Mouse (Mus musculus): ENCODE data around the gene Rps25. TPM values are rescaled to one million over a fixed set of nuclear protein-coding genes. Genes with fewer than 3 reads are reported as not detected.
"Not testable (repeated sequence)": the region's sequence is repeated elsewhere in the genome, so short reads cannot be mapped to it uniquely, and the experiment has no call there.

Rps25 gene
- 965 and 984 TPM in 2 replicates for polyA plus RNA-seq (2015; fragmentation: Nextera tagmentation; extraction: Ambion mirVana)

DNA sequence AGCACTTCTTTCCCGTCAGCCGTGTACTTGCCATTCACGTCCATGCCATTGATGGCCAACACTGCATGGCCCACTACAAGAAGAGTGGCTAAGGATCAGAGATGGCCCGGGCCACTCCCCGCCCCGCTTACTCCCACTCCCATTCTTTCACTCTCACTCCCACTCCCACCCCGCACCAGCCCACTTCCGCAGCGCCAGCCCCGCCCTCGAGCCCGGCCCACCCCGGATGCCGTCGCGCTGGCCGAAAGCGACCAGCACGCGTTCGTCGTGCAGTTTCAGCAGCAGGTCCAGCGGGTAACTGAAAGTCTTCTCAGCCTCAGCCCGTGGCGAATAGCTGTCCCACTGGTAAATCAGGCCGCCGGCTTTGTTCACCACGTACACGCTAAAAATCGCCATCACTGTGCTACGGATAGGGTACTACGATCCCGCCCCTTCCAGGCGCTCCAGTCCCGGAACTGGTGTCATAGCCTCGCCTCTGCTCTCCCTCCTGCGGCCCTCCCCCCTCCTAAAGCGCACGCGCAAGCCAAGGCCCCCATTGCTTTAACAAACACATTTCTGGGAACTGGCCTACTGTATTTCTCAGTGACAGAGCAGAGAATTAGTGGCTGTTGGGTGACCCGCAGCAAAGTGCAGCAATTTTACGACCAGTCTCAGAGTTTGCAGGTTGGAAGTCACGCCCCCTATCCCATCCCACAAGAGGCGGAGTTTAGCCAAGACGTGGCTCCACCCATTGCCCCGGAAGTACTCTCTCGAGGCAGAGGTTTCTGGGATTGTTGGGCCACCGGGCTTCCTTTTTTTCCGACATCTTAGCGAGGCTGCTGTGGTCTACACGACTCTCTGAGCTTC is at the start of gene Rps25, which contains the start of gene Trappc4:
Gene Rps25, plus strand, starts transcription at position 234 of the 846 bp plus-strand sequence.
Gene Trappc4, minus strand, starts transcription at position 695 of the 846 bp plus-strand sequence.
- WGBS: under 1% methylated on average over 49 of the region's 51 CpGs
- H3K27me3 ChIP-seq (replicated peaks): no peaks in the 10 kb centered on the region
- H3K27ac ChIP-seq: peak within 1 kb of the TSS; percentile 97
- peak within 1 kb of the TSS; percentile 83 for H3K9ac ChIP-seq
- peak within 1 kb of the TSS; percentile 81 for H3K4me3 ChIP-seq
- peak within 1 kb of the TSS; percentile 67 for H3K4me2 ChIP-seq
- ATAC-seq (replicated peaks): peak; percentile 97
- H3K36me3 ChIP-seq (replicated peaks): peaks cover 52% of the 10 kb centered on the region
- no peaks in the 10 kb centered on the region for H3K9me3 ChIP-seq
- H3K4me1 ChIP-seq: peaks cover 28% of the 10 kb centered on the region

DNA sequence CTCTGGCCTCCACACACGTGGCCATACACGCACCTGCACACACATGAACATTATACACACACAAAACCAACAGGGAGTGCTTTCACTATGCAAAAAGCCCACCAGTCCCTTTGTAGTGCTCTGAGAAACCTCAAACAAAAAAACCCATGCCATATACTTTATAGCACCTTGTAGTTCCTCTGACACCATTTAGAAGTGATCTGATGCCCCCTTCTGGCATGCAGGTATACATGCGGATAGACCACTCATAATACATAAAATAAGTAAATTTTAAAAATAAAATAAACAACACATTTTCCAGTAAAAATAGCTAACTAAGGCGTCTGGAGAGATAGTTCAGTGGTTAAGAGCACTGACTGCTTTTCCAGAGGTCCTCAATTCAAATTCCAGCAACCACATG is 49.7 kb upstream of the Rps25 start:
- Histone ChIP-seq H3K36me3 (replicated peaks) (peaks cover 59% of the 10 kb centered on the region), H3K4me3 (no peak overlapping the region), H3K4me1 (peaks cover 10% of the 10 kb centered on the region), H3K27ac (no peak overlapping the region), H3K4me2 (no peak overlapping the region), H3K27me3 (replicated peaks) (no peaks in the 10 kb centered on the region), H3K9me3 (no peaks in the 10 kb centered on the region), H3K9ac (no peak overlapping the region)
- 77% methylated on average over 4 of the region's 4 CpGs for WGBS
- ATAC-seq (replicated peaks): no peak

DNA sequence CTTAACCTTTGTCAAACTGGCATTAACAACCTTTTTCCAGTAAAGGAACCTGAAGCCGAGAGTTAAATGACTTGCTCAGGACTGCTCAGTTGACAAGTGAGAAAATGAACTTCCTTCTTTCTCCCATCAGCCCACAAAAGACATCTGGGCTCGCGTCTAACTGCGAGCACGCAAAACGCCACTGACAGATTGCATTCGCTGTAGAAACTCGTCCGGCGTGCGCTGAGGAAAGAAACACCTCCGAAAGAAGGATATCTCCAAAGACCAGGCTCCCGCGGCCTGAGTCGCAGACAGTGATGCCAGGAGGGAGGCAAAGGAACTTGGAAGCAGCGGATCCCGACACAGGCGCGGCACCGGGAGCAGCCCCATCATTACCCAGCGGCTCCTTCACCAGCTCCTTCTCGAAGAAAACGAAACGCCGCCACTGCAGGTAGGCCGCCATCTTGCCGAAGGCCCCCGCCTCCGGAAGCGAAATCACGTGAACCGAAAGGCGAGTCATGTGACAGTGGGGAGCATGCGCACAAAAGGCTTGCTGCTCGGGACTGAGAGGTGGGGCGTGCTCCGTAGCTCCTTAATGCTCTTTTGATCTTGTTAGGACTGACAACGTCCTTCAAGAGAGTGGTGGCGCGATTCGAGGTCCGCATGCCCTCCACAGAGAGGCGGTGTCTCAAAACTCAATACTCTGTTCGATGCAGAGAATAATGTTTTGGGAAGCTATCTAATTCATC is 45.6 kb upstream of the Rps25 start, which contains the start of gene Vps11:
Gene Vps11, minus strand, starts transcription at position 481 of the 728 bp plus-strand sequence.
- peak within 1 kb of the TSS; percentile 99 for H3K4me3 ChIP-seq
- ATAC-seq (replicated peaks): peak; percentile 91
- peaks cover 18% of the 10 kb centered on the region for H3K36me3 ChIP-seq (replicated peaks)
- peak within 1 kb of the TSS; percentile 82 for H3K4me2 ChIP-seq
- H3K9me3 ChIP-seq: no peaks in the 10 kb centered on the region
- H3K9ac ChIP-seq: peak within 1 kb of the TSS; percentile 90
- no peaks in the 10 kb centered on the region for H3K27me3 ChIP-seq (replicated peaks)
- H3K27ac ChIP-seq: peak within 1 kb of the TSS; percentile 87
- H3K4me1 ChIP-seq: peaks cover 10% of the 10 kb centered on the region
- WGBS: under 1% methylated on average over 44 of the region's 44 CpGs

DNA sequence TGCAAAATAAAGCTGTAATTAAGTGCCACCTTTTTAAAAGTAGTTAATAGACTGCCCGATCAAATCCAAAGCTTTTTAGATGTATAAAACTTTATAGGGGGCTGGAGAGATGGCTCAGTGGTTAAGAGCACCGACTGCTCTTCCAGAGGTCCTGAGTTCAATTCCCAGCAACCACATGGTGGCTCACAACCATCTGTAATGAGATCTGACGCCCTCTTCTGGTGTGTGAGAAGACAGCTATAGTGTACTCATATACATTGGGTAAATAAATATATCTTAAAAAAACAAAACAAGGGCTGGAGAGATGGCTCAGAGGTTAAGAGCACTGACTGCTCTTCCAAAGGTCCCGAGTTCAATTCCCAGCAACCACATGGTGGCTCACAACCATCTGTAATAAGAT is 45.0 kb upstream of the Rps25 start:
- H3K9ac ChIP-seq: peak overlapping the region; percentile 36; the same call in 1 of the 2 replicates
- H3K4me2 ChIP-seq: peak overlapping the region; percentile 82
- H3K9me3 ChIP-seq: not testable (repeated sequence)

DNA sequence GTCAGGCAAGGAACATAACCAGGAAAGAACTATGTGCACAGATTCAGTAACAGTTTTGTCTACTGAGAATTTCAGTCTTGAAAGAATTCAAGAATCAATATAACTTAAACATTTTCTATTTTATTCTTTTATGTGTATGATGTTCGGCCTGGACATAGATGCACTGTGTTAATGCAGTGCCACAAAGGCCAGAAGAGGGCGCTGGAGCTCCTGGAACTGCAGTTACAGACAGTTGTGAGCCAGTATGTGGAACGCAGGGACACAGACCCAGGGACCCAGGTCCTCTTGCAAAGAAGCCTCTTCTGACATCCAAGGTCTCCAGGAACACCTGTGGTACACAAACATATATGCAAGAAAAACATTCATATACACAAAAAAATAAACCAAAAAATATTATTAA is 42.5 kb upstream of the Rps25 start:
- Histone ChIP-seq H3K9me3 (no peaks in the 10 kb centered on the region), H3K27me3 (replicated peaks) (no peaks in the 10 kb centered on the region), H3K4me1 (peaks cover 8% of the 10 kb centered on the region), H3K4me2 (no peak overlapping the region), H3K36me3 (replicated peaks) (no peaks in the 10 kb centered on the region), H3K9ac (no peak overlapping the region), H3K27ac (no peak overlapping the region), H3K4me3 (no peak overlapping the region)
- 64% methylated on average over 3 of the region's 3 CpGs for WGBS
- no peak for ATAC-seq (replicated peaks)

More for the DNA sequence above, 45.0 kb upstream of the Rps25 start:
- peaks cover 12% of the 10 kb centered on the region for H3K36me3 ChIP-seq (replicated peaks)
- not testable (repeated sequence) for H3K27me3 ChIP-seq (replicated peaks); H3K4me1 ChIP-seq
- H3K27ac ChIP-seq: peak overlapping the region; percentile 87
- peak overlapping the region; percentile 99 for H3K4me3 ChIP-seq
- 42% methylated on average over 4 of the region's 4 CpGs for WGBS
- peak; percentile 53 for ATAC-seq (replicated peaks)

DNA sequence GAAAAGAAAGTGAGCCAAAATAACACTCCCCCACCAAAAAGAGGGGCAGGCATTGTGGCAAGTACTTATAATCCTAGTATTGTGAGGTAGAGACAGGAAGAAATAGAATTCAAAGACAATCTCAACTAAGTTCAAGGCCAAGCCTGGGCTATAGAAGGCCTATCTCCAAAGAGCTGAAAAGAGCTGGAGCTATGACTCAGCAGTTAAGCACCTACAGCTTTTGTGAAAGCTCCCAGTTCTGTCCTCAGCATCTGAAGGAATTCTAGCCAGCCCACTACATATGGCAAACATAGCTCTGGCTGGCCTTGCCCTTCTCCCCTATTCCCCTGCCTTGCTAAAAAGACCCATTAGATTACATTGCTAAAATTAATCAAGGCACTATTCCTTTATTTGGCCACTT is 33.6 kb upstream of the Rps25 start:
- no peak overlapping the region for H3K4me3 ChIP-seq
- no peaks in the 10 kb centered on the region for H3K36me3 ChIP-seq (replicated peaks)
- no peak overlapping the region for H3K4me2 ChIP-seq
- H3K4me1 ChIP-seq: peaks cover 2% of the 10 kb centered on the region
- no peak overlapping the region for H3K9ac ChIP-seq
- ATAC-seq (replicated peaks): no peak
- no peaks in the 10 kb centered on the region for H3K9me3 ChIP-seq
- no peak overlapping the region for H3K27ac ChIP-seq
- H3K27me3 ChIP-seq (replicated peaks): no peaks in the 10 kb centered on the region

DNA sequence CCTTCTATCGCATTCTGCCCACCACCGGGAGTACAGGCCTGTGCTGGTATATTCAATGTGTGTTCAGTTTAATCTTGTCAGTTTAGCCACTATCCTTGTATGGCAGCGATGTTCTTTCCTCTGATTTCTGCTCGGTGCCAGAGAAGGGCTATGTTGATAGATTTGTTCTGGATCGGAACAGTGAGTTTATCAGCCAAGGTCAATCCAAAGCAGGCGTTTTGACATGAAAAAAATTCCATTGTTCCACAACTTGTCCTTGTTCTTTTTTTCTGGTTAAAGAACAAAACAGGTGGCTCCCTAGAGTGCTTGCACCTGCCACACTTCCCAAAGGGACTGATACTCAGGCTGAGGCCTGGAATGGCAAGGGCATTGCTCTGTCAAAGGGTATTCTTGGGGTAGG is 30.8 kb upstream of the Rps25 start:
- H3K9ac ChIP-seq: no peak overlapping the region
- peaks cover 17% of the 10 kb centered on the region for H3K4me1 ChIP-seq
- no peak overlapping the region for H3K27ac ChIP-seq
- no peak overlapping the region for H3K4me2 ChIP-seq
- no peaks in the 10 kb centered on the region for H3K27me3 ChIP-seq (replicated peaks)
- no peaks in the 10 kb centered on the region for H3K9me3 ChIP-seq
- no peak overlapping the region for H3K4me3 ChIP-seq
- WGBS: 90% methylated on average over 6 of the region's 6 CpGs
- H3K36me3 ChIP-seq (replicated peaks): peaks cover 2% of the 10 kb centered on the region; the same call in 1 of the 2 replicates
- no peak for ATAC-seq (replicated peaks)

DNA sequence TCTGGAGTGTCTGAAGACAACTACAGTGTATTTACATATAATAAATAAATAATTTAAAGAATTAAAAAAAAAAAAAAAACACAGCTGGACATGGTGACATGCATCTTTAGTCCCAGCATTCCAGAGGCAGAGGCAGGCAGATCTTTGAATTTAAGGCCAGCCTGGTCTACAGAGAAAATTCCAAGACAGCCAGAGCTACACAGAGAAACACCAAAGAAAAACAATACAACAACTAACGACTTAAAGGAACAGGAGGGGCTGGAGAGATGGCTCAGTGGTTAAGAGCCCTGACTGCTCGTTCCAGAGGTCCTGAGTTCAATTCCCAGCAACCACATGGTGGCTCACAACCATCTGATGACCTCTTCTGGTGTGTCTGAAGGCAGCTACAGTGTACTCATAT is 29.6 kb upstream of the Rps25 start:
- ATAC-seq (replicated peaks): not testable (repeated sequence)
- whole genome bisulfite sequencing: 87% methylated on average over 2 of the region's 2 CpGs

DNA sequence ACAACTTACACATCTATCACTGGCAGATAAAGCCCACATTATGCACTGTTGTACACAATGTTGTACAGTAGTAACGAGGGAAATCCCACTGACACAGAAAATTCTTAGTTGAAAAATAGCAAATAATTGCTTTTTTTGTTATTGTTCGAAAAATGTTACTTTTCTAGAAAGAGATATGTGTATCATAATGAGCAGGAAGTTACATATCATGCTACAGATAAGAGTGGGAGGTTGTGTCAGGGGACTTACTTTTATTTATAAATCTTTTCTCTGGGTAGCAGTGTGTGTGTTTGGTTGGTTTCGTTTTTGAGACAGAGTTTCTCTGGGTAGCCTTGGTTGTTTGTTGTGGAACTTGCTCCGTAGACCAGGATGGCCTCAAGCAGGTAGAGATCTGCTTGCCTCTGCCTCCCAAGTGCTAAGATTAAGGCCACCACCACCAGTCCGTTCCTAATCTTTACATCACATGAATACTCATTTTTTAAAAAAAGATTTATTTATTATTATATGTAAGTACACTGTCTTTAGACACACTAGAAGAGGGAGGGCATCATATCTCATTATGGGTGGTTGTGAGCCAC is 28.7 kb upstream of the Rps25 start:
- H3K36me3 ChIP-seq (replicated peaks): peaks cover 23% of the 10 kb centered on the region
- peak overlapping the region; percentile 77 for H3K4me3 ChIP-seq
- H3K9ac ChIP-seq: peak overlapping the region; percentile 66; the same call in 1 of the 2 replicates
- peaks cover 17% of the 10 kb centered on the region for H3K4me1 ChIP-seq
- H3K27ac ChIP-seq: peak overlapping the region; percentile 87
- no peaks in the 10 kb centered on the region for H3K9me3 ChIP-seq
- 89% methylated on average over 5 of the region's 5 CpGs for WGBS
- no peaks in the 10 kb centered on the region for H3K27me3 ChIP-seq (replicated peaks)
- ATAC-seq (replicated peaks): no peak
- H3K4me2 ChIP-seq: peak overlapping the region; percentile 57

More for the DNA sequence above, 29.6 kb upstream of the Rps25 start:
- Histone ChIP-seq H3K4me1 (peaks cover 17% of the 10 kb centered on the region), H3K36me3 (replicated peaks) (peaks cover 14% of the 10 kb centered on the region)
- not testable (repeated sequence) for H3K27me3 ChIP-seq (replicated peaks); H3K9ac ChIP-seq; H3K9me3 ChIP-seq; H3K4me3 ChIP-seq; H3K27ac ChIP-seq; H3K4me2 ChIP-seq

DNA sequence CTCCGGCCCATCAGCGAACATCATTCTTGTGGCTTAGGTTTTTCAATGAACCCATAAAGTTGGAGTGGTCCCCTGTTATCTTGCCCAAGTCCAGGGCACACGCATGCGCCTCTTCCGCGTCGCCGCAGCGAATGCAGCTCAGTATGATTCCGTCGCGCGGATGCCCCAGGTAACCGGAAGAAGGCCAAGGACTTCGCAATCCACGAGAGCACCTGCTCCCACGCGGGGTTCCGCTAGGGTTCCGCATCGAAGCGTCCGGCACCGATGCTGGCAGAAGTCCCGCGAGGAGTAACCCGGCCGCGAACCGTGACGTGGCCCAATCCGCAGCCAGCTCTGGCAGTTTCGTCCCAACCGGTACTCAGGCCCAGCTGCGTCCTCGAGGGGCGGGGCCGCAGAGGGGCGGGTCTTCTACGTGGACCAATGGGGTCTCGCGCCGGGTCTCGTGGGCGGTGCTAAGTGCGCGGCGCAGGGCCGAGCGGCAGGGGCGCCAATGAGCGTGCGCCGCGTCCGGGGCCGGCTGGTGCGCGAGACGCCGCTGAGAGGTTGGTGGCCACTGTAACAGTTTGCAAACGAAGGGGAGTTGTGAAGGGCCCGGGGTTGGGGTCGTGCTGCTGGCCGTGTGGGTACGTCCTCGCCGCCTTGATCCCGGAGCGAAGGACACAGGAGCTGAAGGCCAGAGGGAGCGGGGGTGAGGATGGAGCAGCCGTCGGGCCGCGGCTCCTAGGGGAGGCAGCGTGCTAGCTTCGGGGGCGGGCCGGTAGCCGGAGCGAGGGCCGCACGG is 27.7 kb upstream of the Rps25 start, which contains the start of gene Hyou1:
Gene Hyou1, plus strand, starts transcription at position 437 of the 781 bp plus-strand sequence.
- Histone ChIP-seq H3K9ac (peak within 1 kb of the TSS; percentile 80), H3K9me3 (no peaks in the 10 kb centered on the region), H3K4me1 (peaks cover 17% of the 10 kb centered on the region), H3K27ac (peak within 1 kb of the TSS; percentile 87), H3K36me3 (replicated peaks) (peaks cover 32% of the 10 kb centered on the region), H3K27me3 (replicated peaks) (no peaks in the 10 kb centered on the region), H3K4me3 (peak within 1 kb of the TSS; percentile 77), H3K4me2 (peak within 1 kb of the TSS; percentile 87)
- under 1% methylated on average over 83 of the region's 83 CpGs for WGBS
- peak; percentile 98 for ATAC-seq (replicated peaks)

DNA sequence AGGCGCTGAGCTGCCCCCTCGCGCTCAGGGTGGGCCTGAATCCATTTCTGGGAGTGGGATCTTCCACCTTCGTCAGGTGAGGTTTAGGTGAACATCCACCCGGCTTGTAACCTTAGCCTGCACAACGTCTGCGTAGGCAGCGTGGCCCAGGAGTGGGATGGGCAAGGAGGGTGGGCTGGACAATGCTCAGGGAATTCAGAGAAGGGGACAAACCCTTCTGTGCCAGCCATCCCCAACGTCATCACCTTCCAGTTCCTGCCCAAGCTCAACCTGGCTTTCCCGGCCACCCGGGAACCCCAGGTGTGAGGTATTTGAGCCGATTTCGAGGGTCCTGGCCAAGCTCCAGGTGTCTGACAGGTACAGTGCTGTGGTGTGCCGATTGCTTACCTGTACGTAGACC is 27.1 kb upstream of the Rps25 start:
- peak; percentile 51 for ATAC-seq (replicated peaks)
- Histone ChIP-seq H3K9me3 (no peaks in the 10 kb centered on the region), H3K4me3 (peak overlapping the region; percentile 77), H3K4me1 (peaks cover 17% of the 10 kb centered on the region), H3K4me2 (peak overlapping the region; percentile 87), H3K9ac (peak overlapping the region; percentile 80), H3K27ac (peak overlapping the region; percentile 87), H3K27me3 (replicated peaks) (no peaks in the 10 kb centered on the region), H3K36me3 (replicated peaks) (peaks cover 38% of the 10 kb centered on the region)
- WGBS: 11% methylated on average over 15 of the region's 15 CpGs
